ENCODE assay signal across 25 mouse cellular contexts in the genomic region with DNA sequence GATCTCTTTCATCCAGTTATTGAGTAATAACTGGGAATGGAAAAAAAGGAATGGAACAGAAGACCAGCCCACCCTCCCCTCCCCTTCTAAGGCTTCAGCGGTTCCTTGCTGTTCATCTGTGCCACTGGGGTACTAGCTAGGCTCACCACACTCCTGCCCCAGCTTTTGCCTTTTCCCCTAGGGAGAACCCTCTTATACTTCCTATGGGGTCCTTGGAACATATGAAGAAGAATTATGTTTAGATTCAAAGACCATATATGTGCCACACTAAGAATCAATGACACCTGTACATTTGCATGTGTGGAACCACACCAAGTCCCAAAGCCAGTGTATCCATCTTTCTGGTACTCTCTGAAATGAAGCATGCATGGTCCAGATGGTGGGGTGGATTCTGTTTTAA.
"Had no signal": no experiment of that assay in that cellular context is flagged by ENCODE, and none has a peak within 500 bp of the region (broad histone marks: within the 10 kb centered on the region; RNA-seq: fewer than 3 reads in every experiment).

No protein-coding gene starts in this region.

- H3K27ac ChIP-seq: embryonic facial prominence, embryonic 10.5 days; embryonic facial prominence, embryonic 12.5 days; embryonic facial prominence, embryonic 13.5 days; embryonic facial prominence, embryonic 15.5 days; forebrain, embryonic 10.5 days; forebrain, embryonic 12.5 days; forebrain, embryonic 13.5 days; forebrain, embryonic 15.5 days; heart, adult 2 months had no signal

- H3K27me3 ChIP-seq: embryonic facial prominence, embryonic 12.5 days; embryonic facial prominence, embryonic 13.5 days; embryonic facial prominence, embryonic 15.5 days; forebrain, embryonic 12.5 days; forebrain, embryonic 13.5 days; forebrain, embryonic 15.5 days had no signal

- H3K9ac ChIP-seq: embryonic facial prominence, embryonic 12.5 days; embryonic facial prominence, embryonic 13.5 days; embryonic facial prominence, embryonic 15.5 days; forebrain, embryonic 12.5 days; forebrain, embryonic 13.5 days; forebrain, embryonic 15.5 days; forebrain, postnatal 0 days had no signal

- H3K9me3 ChIP-seq: embryonic facial prominence, embryonic 10.5 days; embryonic facial prominence, embryonic 12.5 days; embryonic facial prominence, embryonic 15.5 days; forebrain, embryonic 10.5 days; forebrain, embryonic 12.5 days; forebrain, embryonic 13.5 days; forebrain, embryonic 15.5 days had no signal

- H3K4me3 ChIP-seq: embryonic facial prominence, embryonic 10.5 days; embryonic facial prominence, embryonic 12.5 days; embryonic facial prominence, embryonic 13.5 days; embryonic facial prominence, embryonic 15.5 days; erythroblast, embryonic 14.5 days; forebrain, embryonic 10.5 days; forebrain, embryonic 12.5 days; forebrain, embryonic 13.5 days; forebrain, embryonic 15.5 days; heart, adult 2 months had no signal

- H3K4me1 ChIP-seq: embryonic facial prominence, embryonic 12.5 days; forebrain, embryonic 13.5 days; forebrain, embryonic 15.5 days had no signal

- H3K36me3 ChIP-seq: embryonic facial prominence, embryonic 10.5 days; embryonic facial prominence, embryonic 12.5 days; embryonic facial prominence, embryonic 13.5 days; embryonic facial prominence, embryonic 15.5 days; forebrain, embryonic 10.5 days; forebrain, embryonic 12.5 days; forebrain, embryonic 15.5 days had no signal

- ATAC-seq: forebrain, embryonic 13.5 days; forebrain, embryonic 14.5 days; forebrain, embryonic 15.5 days; forebrain, embryonic 16.5 days; forebrain, postnatal 0 days had no signal

- H3K4me2 ChIP-seq: embryonic facial prominence, embryonic 12.5 days; embryonic facial prominence, embryonic 13.5 days; embryonic facial prominence, embryonic 15.5 days; forebrain, embryonic 12.5 days; forebrain, embryonic 13.5 days; forebrain, embryonic 15.5 days had no signal

- DNase-seq: cerebellum, adult 2 months; cerebellum, adult 8-10 months; cerebellum, adult 9-10 months; cerebellum, adult 9-11 months; cerebellum, postnatal 10 days; cerebellum, postnatal 14 days; cerebellum, postnatal 25 days; cerebellum, postnatal 36 days; embryo, embryonic 11 days; forebrain, postnatal 0 days; gastrocnemius, postnatal 10 days; gastrocnemius, postnatal 36 days; heart, adult 18-20 months had no signal
